Mouse (Mus musculus): ENCODE results near the gene Hmx3. TPM values are rescaled to one million over a fixed set of nuclear protein-coding genes. Genes with fewer than 3 reads are reported as not detected.

Gene Hmx3
- not detected in 2 replicates for polyA plus RNA-seq (2011; ENCODE audit: insufficient read length, low read depth, missing spikeins)

- Histone ChIP-seq H3K4me1 (ENCODE audit: control insufficient read depth, insufficient read depth, low read length) (no peaks in the 10 kb centered on the region), H3K27ac (ENCODE audit: insufficient read depth, low read length) (no peak within 1 kb of the TSS), H3K4me3 (ENCODE audit: insufficient read depth, low read length) (peak within 1 kb of the TSS; percentile 11; the same call in 1 of the 2 replicates)
- no peak for TF ChIP-seq POLR2A (IDR thresholded peaks at IDR 0.05; ENCODE audit: low read depth, low read length)
- TF ChIP-seq CTCF (IDR thresholded peaks at IDR 0.05; ENCODE audit: borderline replicate concordance, insufficient read depth, low read length) = no peak
These were observed at the start of gene Hmx3 for GRCm38 (mm10) chr7:131542115-131542871. Gene Hmx3, plus strand, starts transcription at chr7:131542867.

GRCm38 (mm10) chr7:131503739-131504138, 38.9 kb upstream of the Hmx3 start:
- Histone ChIP-seq H3K4me3 (ENCODE audit: insufficient read depth, low read length) (no peak overlapping the region), H3K4me1 (ENCODE audit: control insufficient read depth, insufficient read depth, low read length) (no peaks in the 10 kb centered on the region), H3K27ac (ENCODE audit: insufficient read depth, low read length) (no peak overlapping the region)
- TF ChIP-seq POLR2A (IDR thresholded peaks at IDR 0.05; ENCODE audit: low read depth, low read length) (no peak), CTCF (IDR thresholded peaks at IDR 0.05; ENCODE audit: borderline replicate concordance, insufficient read depth, low read length) (no peak)

- TF ChIP-seq POLR2A (IDR thresholded peaks at IDR 0.05; ENCODE audit: low read depth, low read length) (no peak), CTCF (IDR thresholded peaks at IDR 0.05; ENCODE audit: borderline replicate concordance, insufficient read depth, low read length) (peak; percentile 68; the same call in 1 of the 2 replicates)
- Histone ChIP-seq H3K4me1 (ENCODE audit: control insufficient read depth, insufficient read depth, low read length) (no peaks in the 10 kb centered on the region), H3K27ac (ENCODE audit: insufficient read depth, low read length) (no peak overlapping the region), H3K4me3 (ENCODE audit: insufficient read depth, low read length) (no peak overlapping the region)
These were observed 2.7 kb upstream of the Hmx3 start for GRCm38 (mm10) chr7:131539979-131540378.

GRCm38 (mm10) chr7:131541184-131542114, 1.2 kb upstream of the Hmx3 start:
- H3K27ac ChIP-seq (ENCODE audit: insufficient read depth, low read length) = no peak overlapping the region
- no peak for TF ChIP-seq CTCF (IDR thresholded peaks at IDR 0.05; ENCODE audit: borderline replicate concordance, insufficient read depth, low read length)
- no peak for TF ChIP-seq POLR2A (IDR thresholded peaks at IDR 0.05; ENCODE audit: low read depth, low read length)
- no peak overlapping the region for H3K4me3 ChIP-seq (ENCODE audit: insufficient read depth, low read length)
- H3K4me1 ChIP-seq (ENCODE audit: control insufficient read depth, insufficient read depth, low read length) = no peaks in the 10 kb centered on the region

GRCm38 (mm10) chr7:131542872-131543622, 380 bp downstream of the Hmx3 start:
- H3K4me1 ChIP-seq (ENCODE audit: control insufficient read depth, insufficient read depth, low read length) = no peaks in the 10 kb centered on the region
- no peak overlapping the region for H3K27ac ChIP-seq (ENCODE audit: insufficient read depth, low read length)
- no peak overlapping the region for H3K4me3 ChIP-seq (ENCODE audit: insufficient read depth, low read length)
- TF ChIP-seq POLR2A (IDR thresholded peaks at IDR 0.05; ENCODE audit: low read depth, low read length) = no peak
- TF ChIP-seq CTCF (IDR thresholded peaks at IDR 0.05; ENCODE audit: borderline replicate concordance, insufficient read depth, low read length) = no peak

- no peak overlapping the region for H3K27ac ChIP-seq (ENCODE audit: insufficient read depth, low read length)
- no peak overlapping the region for H3K4me3 ChIP-seq (ENCODE audit: insufficient read depth, low read length)
- no peak for TF ChIP-seq CTCF (IDR thresholded peaks at IDR 0.05; ENCODE audit: borderline replicate concordance, insufficient read depth, low read length)
- TF ChIP-seq POLR2A (IDR thresholded peaks at IDR 0.05; ENCODE audit: low read depth, low read length) = no peak
- no peaks in the 10 kb centered on the region for H3K4me1 ChIP-seq (ENCODE audit: control insufficient read depth, insufficient read depth, low read length)
These were observed 1.2 kb downstream of the Hmx3 start for GRCm38 (mm10) chr7:131543623-131544481.

- Histone ChIP-seq H3K4me3 (ENCODE audit: insufficient read depth, low read length) (no peak overlapping the region), H3K27ac (ENCODE audit: insufficient read depth, low read length) (no peak overlapping the region), H3K4me1 (ENCODE audit: control insufficient read depth, insufficient read depth, low read length) (no peaks in the 10 kb centered on the region)
- TF ChIP-seq POLR2A (IDR thresholded peaks at IDR 0.05; ENCODE audit: low read depth, low read length) (no peak), CTCF (IDR thresholded peaks at IDR 0.05; ENCODE audit: borderline replicate concordance, insufficient read depth, low read length) (no peak)
These were observed 2.2 kb downstream of the Hmx3 start for GRCm38 (mm10) chr7:131544871-131545270.

- Histone ChIP-seq H3K27ac (ENCODE audit: insufficient read depth, low read length) (no peak overlapping the region), H3K4me3 (ENCODE audit: insufficient read depth, low read length) (no peak overlapping the region), H3K4me1 (ENCODE audit: control insufficient read depth, insufficient read depth, low read length) (no peaks in the 10 kb centered on the region)
- TF ChIP-seq POLR2A (IDR thresholded peaks at IDR 0.05; ENCODE audit: low read depth, low read length) (no peak), CTCF (IDR thresholded peaks at IDR 0.05; ENCODE audit: borderline replicate concordance, insufficient read depth, low read length) (no peak)
These were observed 3.2 kb downstream of the Hmx3 start for GRCm38 (mm10) chr7:131545701-131546385.
